Mouse (Mus musculus) testis, adult 2 months (tissue): Measurements from ENCODE around the gene Nptxr. TPM values are rescaled to one million over a fixed set of nuclear protein-coding genes. Genes with fewer than 3 reads are reported as not detected.

Experiments used
- H3K27ac ChIP-seq: fragments of 200-500 bp; 2 replicates; pipeline ENCODE4 v1.5.1; 2012; ENCODE audit warnings: low read depth, low read length; ENCODE audit not compliant: control insufficient read depth, insufficient read depth
- H3K27me3 ChIP-seq: fragments of 200-500 bp; 2 replicates; pipeline ENCODE4 v1.6.1; 2012; ENCODE audit warnings: mild to moderate bottlenecking, low read length, moderate library complexity; ENCODE audit not compliant: control insufficient read depth, insufficient read depth
- H3K36me3 ChIP-seq: fragments of 200-500 bp; 2 replicates; pipeline ENCODE4 v1.6.1; 2012; ENCODE audit warnings: mild to moderate bottlenecking, low read length; ENCODE audit not compliant: control insufficient read depth, insufficient read depth
- H3K4me1 ChIP-seq: fragments of 200-500 bp; 2 replicates; pipeline ENCODE4 v1.6.1; 2012; ENCODE audit warnings: low read length; ENCODE audit not compliant: control insufficient read depth, insufficient read depth
- H3K4me3 ChIP-seq: fragments of 200-500 bp; 2 replicates; pipeline ENCODE4 v1.5.1; 2012; ENCODE audit warnings: low read depth, mild to moderate bottlenecking, low read length, moderate library complexity, mixed read lengths; ENCODE audit not compliant: control insufficient read depth
- CTCF ChIP-seq: fragments of 200-500 bp; IDR thresholded peaks from 2 replicates; pipeline ENCODE4 v1.5.1; 2012; ENCODE audit warnings: low read depth, mild to moderate bottlenecking, inconsistent platforms, low read length, moderate library complexity; ENCODE audit not compliant: control insufficient read depth, insufficient read depth, insufficient replicate concordance
- POLR2A ChIP-seq: fragments of 200-500 bp; IDR thresholded peaks from 2 replicates; pipeline ENCODE4 v1.6.1; 2012; ENCODE audit warnings: low read depth, mild to moderate bottlenecking, inconsistent platforms, low read length, moderate library complexity; ENCODE audit not compliant: control insufficient read depth
- polyA plus RNA-seq: library from polyadenylated mRNA; depleted of rRNA; stranded (reverse); fragments of >200 nt; gene quantifications from 2 replicates; pipeline ENCODE4 v1.2.3, GENCODE M21; 2012

The Nptxr gene
- polyA plus RNA-seq, 1 experiment, result 36.6 TPM

DNA sequence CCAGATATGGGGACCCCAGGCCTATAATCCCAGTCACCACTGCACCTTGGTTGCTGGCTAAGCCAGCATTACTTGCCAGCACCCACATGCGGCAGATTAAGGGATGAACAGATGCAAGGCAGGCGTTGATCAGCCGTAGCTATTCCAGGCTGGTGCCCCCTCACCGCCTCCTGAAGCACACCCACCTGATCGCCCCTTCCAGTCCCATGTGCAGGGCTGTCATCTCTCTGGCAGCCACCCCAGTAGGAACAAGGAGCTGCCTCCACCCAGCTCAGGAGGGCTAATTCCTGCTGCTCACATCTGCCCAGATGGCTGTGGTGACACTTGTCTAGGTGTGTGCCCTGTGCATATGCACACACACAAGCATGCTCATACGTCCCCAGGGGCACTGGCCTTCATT is 43.6 kb downstream of the Nptxr start:
- TF ChIP-seq POLR2A (no peak), CTCF (no peak)
- Histone ChIP-seq H3K4me1 (no peaks in the 10 kb centered on the region; the same call in 1 of the 2 replicates), H3K4me3 (no peak overlapping the region), H3K27me3 (no peaks in the 10 kb centered on the region), H3K36me3 (peaks cover 1% of the 10 kb centered on the region; the same call in 1 of the 2 replicates), H3K27ac (no peak overlapping the region)

DNA sequence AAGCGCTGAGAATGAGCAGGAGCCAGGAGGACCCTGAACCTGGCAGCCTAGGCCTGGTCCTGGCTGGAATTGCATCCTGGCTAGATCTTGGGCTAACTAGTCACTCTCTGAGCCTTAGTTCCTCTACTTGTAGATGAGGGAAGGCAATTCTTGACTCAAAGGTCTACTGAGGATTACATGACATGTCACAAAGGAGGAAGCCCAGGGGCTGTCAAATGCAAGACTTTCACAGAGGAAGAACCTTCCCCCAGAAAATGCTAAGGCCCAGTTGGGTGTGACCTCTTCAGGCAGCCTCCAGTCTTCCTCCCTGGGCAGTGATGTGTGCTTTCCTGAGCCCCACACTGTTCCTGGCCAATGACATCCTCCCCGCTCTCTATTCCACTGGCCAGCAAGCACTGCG is 47.4 kb downstream of the Nptxr start:
- no peaks in the 10 kb centered on the region for H3K27me3 ChIP-seq
- no peak overlapping the region for H3K4me3 ChIP-seq
- no peaks in the 10 kb centered on the region for H3K4me1 ChIP-seq
- H3K27ac ChIP-seq, result no peak overlapping the region
- H3K36me3 ChIP-seq, result no peaks in the 10 kb centered on the region
- TF ChIP-seq CTCF (no peak), POLR2A (no peak)

GRCm38 (mm10) chr15:79755977-79756625 is 48.5 kb downstream of the Nptxr start:
- Histone ChIP-seq H3K4me3 (no peak overlapping the region), H3K36me3 (no peaks in the 10 kb centered on the region), H3K27me3 (no peaks in the 10 kb centered on the region), H3K27ac (no peak overlapping the region), H3K4me1 (no peaks in the 10 kb centered on the region)
- TF ChIP-seq CTCF, result no peak
- no peak for TF ChIP-seq POLR2A

GRCm38 (mm10) chr15:79755176-79755575 is 49.4 kb downstream of the Nptxr start:
- Histone ChIP-seq H3K4me1 (no peaks in the 10 kb centered on the region), H3K27ac (no peak overlapping the region), H3K4me3 (no peak overlapping the region), H3K27me3 (no peaks in the 10 kb centered on the region), H3K36me3 (no peaks in the 10 kb centered on the region)
- TF ChIP-seq POLR2A, result no peak
- no peak for TF ChIP-seq CTCF

GRCm38 (mm10) chr15:79753873-79754272 is 50.7 kb downstream of the Nptxr start:
- Histone ChIP-seq H3K27ac (no peak overlapping the region), H3K4me3 (no peak overlapping the region), H3K36me3 (no peaks in the 10 kb centered on the region), H3K4me1 (no peaks in the 10 kb centered on the region), H3K27me3 (no peaks in the 10 kb centered on the region)
- TF ChIP-seq POLR2A (no peak), CTCF (no peak)

GRCm38 (mm10) chr15:79753420-79753752 is 51.2 kb downstream of the Nptxr start:
- Histone ChIP-seq H3K4me3 (no peak overlapping the region), H3K4me1 (no peaks in the 10 kb centered on the region), H3K27ac (no peak overlapping the region), H3K36me3 (no peaks in the 10 kb centered on the region), H3K27me3 (no peaks in the 10 kb centered on the region)
- TF ChIP-seq POLR2A, result no peak
- no peak for TF ChIP-seq CTCF

GRCm38 (mm10) chr15:79752742-79753419 is 51.7 kb downstream of the Nptxr start:
- Histone ChIP-seq H3K27me3 (no peaks in the 10 kb centered on the region), H3K4me3 (no peak overlapping the region), H3K4me1 (no peaks in the 10 kb centered on the region), H3K36me3 (no peaks in the 10 kb centered on the region), H3K27ac (no peak overlapping the region)
- TF ChIP-seq POLR2A (no peak), CTCF (peak; percentile 95)
